Mouse (Mus musculus): ENCODE data around the gene Ankrd13a. TPM values are rescaled to one million over a fixed set of nuclear protein-coding genes. Genes with fewer than 3 reads are reported as not detected.
"Not testable (repeated sequence)": the region's sequence is repeated elsewhere in the genome, so short reads cannot be mapped to it uniquely, and the experiment has no call there.

The Ankrd13a gene
- polyA plus RNA-seq, 1 experiment, result 71.8 TPM

DNA sequence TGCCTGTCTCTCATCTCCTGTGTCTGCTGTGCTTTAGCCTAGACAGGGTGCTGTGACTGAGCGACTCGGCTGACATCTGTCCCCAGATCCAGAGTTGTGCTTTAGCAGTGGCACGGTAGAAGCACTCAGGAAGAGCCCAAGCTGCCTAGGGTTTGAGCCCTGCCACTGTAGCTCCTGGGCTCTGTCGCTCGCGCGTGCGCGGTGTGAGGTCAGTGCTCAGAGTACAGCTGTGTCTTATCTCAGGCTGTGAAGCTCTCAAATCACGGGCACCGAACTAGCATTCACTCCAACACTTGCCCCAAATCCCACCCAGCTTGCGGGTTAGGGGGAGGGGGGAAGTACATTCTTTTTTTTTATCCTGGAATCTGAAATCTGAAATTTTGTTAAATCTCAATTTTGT lies 62.4 kb downstream of the Ankrd13a start:
- H3K36me3 ChIP-seq (ENCODE audit: control insufficient read depth, insufficient read depth, low read length, poor library complexity, severe bottlenecking), result no peaks in the 10 kb centered on the region
- H3K4me3 ChIP-seq (ENCODE audit: low read depth, low read length), result no peak overlapping the region
- no peaks in the 10 kb centered on the region for H3K27me3 ChIP-seq (ENCODE audit: control insufficient read depth, insufficient read depth, low read length, poor library complexity, severe bottlenecking)
- no peaks in the 10 kb centered on the region for H3K9me3 ChIP-seq (replicated peaks; ENCODE audit: control insufficient read depth, insufficient read depth, low read length, poor library complexity, severe bottlenecking)
- no peaks in the 10 kb centered on the region for H3K4me1 ChIP-seq (ENCODE audit: control insufficient read depth, insufficient read depth, low read length)
- no peak for TF ChIP-seq POLR2A (IDR thresholded peaks at IDR 0.05; ENCODE audit: insufficient read depth, low read length)
- no peak for TF ChIP-seq EP300 (IDR thresholded peaks at IDR 0.05; ENCODE audit: insufficient read depth, low read depth, low read length)
- TF ChIP-seq CTCF (IDR thresholded peaks at IDR 0.05; ENCODE audit: low read depth, low read length), result no peak
- no peak overlapping the region for H3K27ac ChIP-seq (ENCODE audit: insufficient read depth, low read length)
- H3K9ac ChIP-seq (ENCODE audit: low read depth, poor library complexity, severe bottlenecking), result no peak overlapping the region

DNA sequence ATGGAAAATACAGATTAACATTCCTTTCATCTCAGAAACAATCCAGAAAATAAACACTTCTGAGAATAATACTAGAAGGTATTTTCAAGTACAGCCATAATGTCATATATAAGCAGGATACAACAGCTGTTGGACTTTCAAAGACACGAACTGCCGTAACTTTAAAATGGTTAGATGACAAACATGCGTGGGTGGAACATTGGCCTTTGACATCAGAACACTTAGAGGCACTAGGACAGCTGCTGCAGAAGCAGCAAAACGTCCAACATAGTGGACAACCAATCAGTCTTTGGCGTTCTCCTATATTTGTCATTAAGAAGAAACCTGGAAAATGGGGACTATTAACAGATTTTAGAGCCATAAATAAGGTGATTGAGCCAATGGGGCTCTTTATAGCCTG lies 66.0 kb downstream of the Ankrd13a start:
- not testable (repeated sequence) for H3K27me3 ChIP-seq (ENCODE audit: control insufficient read depth, insufficient read depth, low read length, poor library complexity, severe bottlenecking); H3K9me3 ChIP-seq (replicated peaks; ENCODE audit: control insufficient read depth, insufficient read depth, low read length, poor library complexity, severe bottlenecking); H3K4me1 ChIP-seq (ENCODE audit: control insufficient read depth, insufficient read depth, low read length); H3K4me3 ChIP-seq (ENCODE audit: low read depth, low read length); H3K27ac ChIP-seq (ENCODE audit: insufficient read depth, low read length); H3K9ac ChIP-seq (ENCODE audit: low read depth, poor library complexity, severe bottlenecking); H3K36me3 ChIP-seq (ENCODE audit: control insufficient read depth, insufficient read depth, low read length, poor library complexity, severe bottlenecking)

DNA sequence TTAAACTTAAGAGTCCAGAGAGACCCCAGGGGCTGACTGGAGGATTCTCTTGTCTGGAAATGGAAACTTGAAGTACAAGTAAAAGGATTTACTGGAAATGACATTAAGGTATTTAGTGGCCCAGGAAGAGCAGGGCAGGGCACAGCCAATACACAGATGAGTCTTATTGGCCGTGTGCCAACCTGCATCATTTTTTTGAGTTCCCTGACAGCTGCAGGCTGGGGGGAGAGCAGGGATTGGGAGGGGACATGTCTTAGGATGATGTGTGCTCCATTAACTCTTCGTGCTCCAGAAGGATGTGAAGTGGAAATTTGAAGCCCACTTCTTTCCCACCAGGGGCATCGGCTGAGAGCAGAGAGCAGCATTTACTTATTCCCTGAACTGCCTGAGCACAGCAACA lies 67.7 kb downstream of the Ankrd13a start:
- not testable (repeated sequence) for H3K4me3 ChIP-seq (ENCODE audit: low read depth, low read length); H3K27me3 ChIP-seq (ENCODE audit: control insufficient read depth, insufficient read depth, low read length, poor library complexity, severe bottlenecking); H3K9me3 ChIP-seq (replicated peaks; ENCODE audit: control insufficient read depth, insufficient read depth, low read length, poor library complexity, severe bottlenecking)

DNA sequence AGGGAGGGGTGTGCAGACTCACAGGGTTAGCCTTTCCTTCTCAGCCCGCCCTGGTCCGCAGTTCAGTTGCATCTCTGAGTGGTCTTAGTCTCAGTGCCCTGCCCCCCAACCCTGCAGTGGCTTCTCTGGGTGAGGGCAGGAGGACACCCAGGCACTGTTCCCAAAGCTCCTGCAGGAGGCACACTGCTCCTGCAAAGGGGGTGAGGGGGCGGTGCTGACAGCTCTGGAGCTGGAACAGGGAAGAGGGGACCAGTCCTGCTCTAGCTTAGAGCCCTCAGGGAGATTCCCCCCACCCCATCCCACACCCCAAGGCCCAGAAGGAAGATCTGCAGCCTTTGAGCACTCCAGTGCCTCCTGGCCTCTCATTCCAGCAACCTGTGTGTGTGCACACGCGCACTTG lies 68.2 kb downstream of the Ankrd13a start:
- Histone ChIP-seq H3K9ac (ENCODE audit: low read depth, poor library complexity, severe bottlenecking) (no peak overlapping the region), H3K9me3 (replicated peaks; ENCODE audit: control insufficient read depth, insufficient read depth, low read length, poor library complexity, severe bottlenecking) (no peaks in the 10 kb centered on the region), H3K27ac (ENCODE audit: insufficient read depth, low read length) (no peak overlapping the region), H3K36me3 (ENCODE audit: control insufficient read depth, insufficient read depth, low read length, poor library complexity, severe bottlenecking) (no peaks in the 10 kb centered on the region), H3K4me1 (ENCODE audit: control insufficient read depth, insufficient read depth, low read length) (peaks cover 2% of the 10 kb centered on the region), H3K4me3 (ENCODE audit: low read depth, low read length) (no peak overlapping the region), H3K27me3 (ENCODE audit: control insufficient read depth, insufficient read depth, low read length, poor library complexity, severe bottlenecking) (no peaks in the 10 kb centered on the region)
- TF ChIP-seq EP300 (IDR thresholded peaks at IDR 0.05; ENCODE audit: insufficient read depth, low read depth, low read length) (no peak), POLR2A (IDR thresholded peaks at IDR 0.05; ENCODE audit: insufficient read depth, low read length) (no peak), CTCF (IDR thresholded peaks at IDR 0.05; ENCODE audit: low read depth, low read length) (no peak)

More for the DNA sequence above, 67.7 kb downstream of the Ankrd13a start:
- not testable (repeated sequence) for H3K27ac ChIP-seq (ENCODE audit: insufficient read depth, low read length); H3K9ac ChIP-seq (ENCODE audit: low read depth, poor library complexity, severe bottlenecking); H3K36me3 ChIP-seq (ENCODE audit: control insufficient read depth, insufficient read depth, low read length, poor library complexity, severe bottlenecking); H3K4me1 ChIP-seq (ENCODE audit: control insufficient read depth, insufficient read depth, low read length)

- H3K4me3 ChIP-seq (ENCODE audit: low read depth, low read length); H3K4me1 ChIP-seq (ENCODE audit: control insufficient read depth, insufficient read depth, low read length); H3K9me3 ChIP-seq (replicated peaks; ENCODE audit: control insufficient read depth, insufficient read depth, low read length, poor library complexity, severe bottlenecking); H3K27ac ChIP-seq (ENCODE audit: insufficient read depth, low read length); H3K27me3 ChIP-seq (ENCODE audit: control insufficient read depth, insufficient read depth, low read length, poor library complexity, severe bottlenecking); H3K36me3 ChIP-seq (ENCODE audit: control insufficient read depth, insufficient read depth, low read length, poor library complexity, severe bottlenecking); H3K9ac ChIP-seq (ENCODE audit: low read depth, poor library complexity, severe bottlenecking): not testable (repeated sequence)
These were observed 69.9 kb downstream of the Ankrd13a start for GRCm38 (mm10) chr5:114844371-114844770.

DNA sequence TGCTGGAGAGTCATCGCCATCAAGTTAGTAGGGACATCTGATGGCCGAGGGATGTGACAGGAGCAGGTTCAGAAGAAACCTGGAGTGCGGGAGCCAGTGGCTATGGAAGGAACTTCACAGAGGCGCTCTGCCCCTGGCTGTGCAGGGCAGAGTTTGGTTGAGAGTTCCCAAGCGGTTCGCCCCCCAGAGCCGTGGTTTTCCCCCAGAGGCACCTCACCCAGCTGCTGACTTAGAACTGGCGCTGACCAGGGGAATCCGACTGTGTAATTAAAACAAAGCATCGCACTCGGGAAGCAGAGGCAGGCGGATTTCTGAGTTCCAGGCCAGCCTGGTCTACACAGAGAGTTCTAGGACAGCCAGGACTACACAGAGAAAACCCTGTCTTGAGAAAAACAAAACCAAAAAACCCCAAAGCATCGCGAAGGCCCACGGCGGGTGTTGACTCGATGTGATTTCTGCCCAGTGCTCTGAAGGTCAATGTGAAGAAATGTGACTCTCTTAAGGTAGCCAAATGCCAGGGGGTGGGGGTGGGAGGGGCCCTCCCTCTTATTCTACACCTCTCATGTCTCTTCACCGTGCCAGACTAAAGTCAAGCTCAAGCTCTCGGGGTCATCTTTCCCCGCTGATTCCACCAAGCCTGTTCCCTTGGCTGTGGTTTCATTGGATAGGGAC lies 77.2 kb downstream of the Ankrd13a start:
- Histone ChIP-seq H3K4me3 (ENCODE audit: low read depth, low read length) (no peak overlapping the region), H3K4me1 (ENCODE audit: control insufficient read depth, insufficient read depth, low read length) (no peaks in the 10 kb centered on the region), H3K9ac (ENCODE audit: low read depth, poor library complexity, severe bottlenecking) (no peak overlapping the region), H3K9me3 (replicated peaks; ENCODE audit: control insufficient read depth, insufficient read depth, low read length, poor library complexity, severe bottlenecking) (no peaks in the 10 kb centered on the region), H3K27ac (ENCODE audit: insufficient read depth, low read length) (no peak overlapping the region), H3K36me3 (ENCODE audit: control insufficient read depth, insufficient read depth, low read length, poor library complexity, severe bottlenecking) (no peaks in the 10 kb centered on the region), H3K27me3 (ENCODE audit: control insufficient read depth, insufficient read depth, low read length, poor library complexity, severe bottlenecking) (no peaks in the 10 kb centered on the region)
- no peak for TF ChIP-seq EP300 (IDR thresholded peaks at IDR 0.05; ENCODE audit: insufficient read depth, low read depth, low read length)
- no peak for TF ChIP-seq CTCF (IDR thresholded peaks at IDR 0.05; ENCODE audit: low read depth, low read length)
- no peak for TF ChIP-seq POLR2A (IDR thresholded peaks at IDR 0.05; ENCODE audit: insufficient read depth, low read length)

DNA sequence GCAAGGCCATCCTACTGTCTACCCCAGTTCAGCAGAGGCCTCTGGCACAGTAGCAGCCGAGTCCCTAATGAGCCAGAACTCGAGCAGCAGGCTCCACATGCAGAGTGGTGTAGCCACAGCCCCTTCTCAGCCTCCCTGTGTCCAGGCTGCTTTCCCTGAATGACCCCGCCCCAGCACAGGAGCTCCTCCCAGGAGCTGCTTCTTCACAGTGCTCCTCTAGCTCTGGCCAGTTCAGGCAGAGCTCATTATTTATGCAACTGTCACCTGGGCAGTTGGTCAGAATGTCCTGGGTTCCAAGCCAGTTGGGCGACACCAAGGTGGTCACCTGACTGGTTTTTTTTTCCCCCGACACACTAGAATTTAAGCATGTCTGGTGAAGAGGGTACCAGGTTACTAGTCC lies 78.9 kb downstream of the Ankrd13a start, which contains the start of gene 4930519G04Rik:
TSS of gene 4930519G04Rik (plus strand) at position 301 of the 400 bp plus-strand sequence.
- not testable (repeated sequence) for H3K36me3 ChIP-seq (ENCODE audit: control insufficient read depth, insufficient read depth, low read length, poor library complexity, severe bottlenecking); H3K9me3 ChIP-seq (replicated peaks; ENCODE audit: control insufficient read depth, insufficient read depth, low read length, poor library complexity, severe bottlenecking); H3K9ac ChIP-seq (ENCODE audit: low read depth, poor library complexity, severe bottlenecking); H3K4me3 ChIP-seq (ENCODE audit: low read depth, low read length); H3K27me3 ChIP-seq (ENCODE audit: control insufficient read depth, insufficient read depth, low read length, poor library complexity, severe bottlenecking); H3K27ac ChIP-seq (ENCODE audit: insufficient read depth, low read length); H3K4me1 ChIP-seq (ENCODE audit: control insufficient read depth, insufficient read depth, low read length)

Other genes starting within 250 kb of the Ankrd13a start
- 3.4 and 5.3 TPM in 2 replicates for gene Fam222a, start 206.7 kb upstream of the Ankrd13a start, polyA plus RNA-seq (2011; ENCODE audit: insufficient read depth, insufficient read length, low read depth, missing spikeins)
- 3.9 and 4.2 TPM in 2 replicates for gene Trpv4, start 116.3 kb upstream of the Ankrd13a start, polyA plus RNA-seq (2011; ENCODE audit: insufficient read depth, insufficient read length, low read depth, missing spikeins)
- 60.0 and 61.9 TPM in 2 replicates for gene Gltp, start 83.7 kb upstream of the Ankrd13a start, polyA plus RNA-seq (2011; ENCODE audit: insufficient read depth, insufficient read length, low read depth, missing spikeins)
- 11.2 and 11.5 TPM in 2 replicates for gene Tchp, start 66.9 kb upstream of the Ankrd13a start, polyA plus RNA-seq (2011; ENCODE audit: insufficient read depth, insufficient read length, low read depth, missing spikeins)
- 42.0 and 43.6 TPM in 2 replicates for gene Git2, start 840 bp downstream of the Ankrd13a start, polyA plus RNA-seq (2011; ENCODE audit: insufficient read depth, insufficient read length, low read depth, missing spikeins)
- gene 1500011B03Rik, start 48.8 kb downstream of the Ankrd13a start, polyA plus RNA-seq (2011; ENCODE audit: insufficient read depth, insufficient read length, low read depth, missing spikeins), result 36.3 and 40.7 TPM in 2 replicates
- gene 4930519G04Rik, start 79.0 kb downstream of the Ankrd13a start, polyA plus RNA-seq (2011; ENCODE audit: insufficient read depth, insufficient read length, low read depth, missing spikeins), result not detected in 2 replicates
- gene Gm9936, start 84.0 kb downstream of the Ankrd13a start, polyA plus RNA-seq (2011; ENCODE audit: insufficient read depth, insufficient read length, low read depth, missing spikeins), result 0.21 TPM in 1 of 2 replicates, not detected in the other
- 42.0 and 42.3 TPM in 2 replicates for gene Oasl2, start 122.3 kb downstream of the Ankrd13a start, polyA plus RNA-seq (2011; ENCODE audit: insufficient read depth, insufficient read length, low read depth, missing spikeins)
- not detected in 2 replicates for gene Oasl1, start 148.6 kb downstream of the Ankrd13a start, polyA plus RNA-seq (2011; ENCODE audit: insufficient read depth, insufficient read length, low read depth, missing spikeins)
- gene 2210016L21Rik, start 167.5 kb downstream of the Ankrd13a start, polyA plus RNA-seq (2011; ENCODE audit: insufficient read depth, insufficient read length, low read depth, missing spikeins), result 21.7 and 22.8 TPM in 2 replicates
- 1.3 and 1.9 TPM in 2 replicates for gene Hnf1a, start 196.4 kb downstream of the Ankrd13a start, polyA plus RNA-seq (2011; ENCODE audit: insufficient read depth, insufficient read length, low read depth, missing spikeins)
- 69.2 and 80.9 TPM in 2 replicates for gene Sppl3, start 236.5 kb downstream of the Ankrd13a start, polyA plus RNA-seq (2011; ENCODE audit: insufficient read depth, insufficient read length, low read depth, missing spikeins)

All from ES-Bruce4 (cell line).